Mouse (Mus musculus): ENCODE measurements around the gene Ppp6c.
A peak's percentile ranks its signal among the peaks of the same experiment; 100 is the strongest.
"Not testable (repeated sequence)": the region's sequence is repeated elsewhere in the genome, so short reads cannot be mapped to it uniquely, and the experiment has no call there.

The Ppp6c gene

DNA sequence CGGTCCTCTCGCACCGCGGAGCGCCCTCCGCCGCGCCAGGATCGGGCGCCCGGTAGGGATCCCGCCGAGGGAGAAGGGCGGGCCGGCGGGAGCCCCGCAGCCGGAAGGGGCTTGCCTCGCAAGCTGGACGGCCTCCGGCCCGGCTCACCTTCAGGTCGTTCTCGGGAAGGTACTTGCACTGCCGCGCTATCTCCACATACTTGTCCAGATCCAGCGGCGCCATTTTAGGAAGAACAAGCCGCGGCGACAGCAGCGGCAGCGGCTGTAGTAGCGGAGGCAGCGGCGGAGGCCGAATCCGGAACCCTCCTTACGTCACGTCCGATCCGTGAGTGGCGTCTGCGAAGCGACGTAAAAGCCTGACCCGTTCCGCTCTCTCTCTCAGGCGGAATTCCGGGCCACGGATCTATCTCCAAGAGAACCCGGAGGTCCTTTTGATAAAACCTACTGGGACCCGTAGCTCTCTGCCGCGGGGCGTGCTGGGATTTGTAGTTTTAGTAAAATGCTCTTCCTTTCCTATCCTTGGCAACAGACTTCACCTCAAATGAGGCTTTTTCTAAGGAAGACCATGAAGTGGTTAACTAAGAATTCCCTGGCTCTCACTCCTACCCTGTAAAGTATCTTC lies at the start of gene Ppp6c:
TSS of gene Ppp6c (minus strand) at position 433 of the 622 bp plus-strand sequence.
- peak; percentile 89 to 93 for DNase-seq

DNA sequence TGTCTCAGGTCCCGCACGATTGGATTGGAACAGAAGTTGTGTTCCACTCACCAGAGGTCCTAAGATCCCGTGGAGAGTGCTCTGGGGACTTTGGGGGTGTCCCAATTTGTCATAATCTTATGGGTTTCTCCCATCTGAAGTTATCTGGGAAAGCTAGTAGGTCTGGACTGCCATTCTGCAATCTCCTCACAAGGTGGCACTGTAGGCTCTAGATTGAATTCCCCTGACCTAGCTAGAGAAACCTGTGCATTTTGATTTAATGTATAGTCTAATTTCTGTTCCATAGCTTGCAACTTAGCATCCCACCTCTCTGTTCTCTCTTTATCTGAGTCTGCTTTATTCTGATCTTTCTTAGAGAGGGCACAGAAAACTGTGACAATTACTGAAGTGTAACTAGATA lies 42.1 kb upstream of the Ppp6c start:
- DNase-seq, result peak; percentile 44 to 45

DNA sequence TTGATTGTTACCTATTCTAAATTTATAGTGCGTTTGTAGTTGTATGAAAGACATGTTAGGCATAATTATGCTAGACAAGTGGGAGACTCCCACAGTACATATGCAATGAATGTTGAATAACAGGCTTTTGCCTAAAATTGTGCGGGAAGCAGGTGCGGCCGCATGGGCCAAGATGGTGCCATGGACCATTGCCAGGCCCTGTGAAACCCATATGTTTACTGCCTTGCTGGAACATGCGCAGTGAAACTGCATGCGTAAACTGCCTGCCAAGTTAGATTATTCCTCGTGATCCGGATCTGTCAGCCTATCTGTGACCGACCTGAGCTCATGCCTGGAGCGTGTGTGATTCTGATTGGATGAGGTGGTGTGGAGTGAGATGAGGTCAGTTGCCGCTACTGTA lies 26.0 kb upstream of the Ppp6c start:
- DNase-seq, result not testable (repeated sequence)

DNA sequence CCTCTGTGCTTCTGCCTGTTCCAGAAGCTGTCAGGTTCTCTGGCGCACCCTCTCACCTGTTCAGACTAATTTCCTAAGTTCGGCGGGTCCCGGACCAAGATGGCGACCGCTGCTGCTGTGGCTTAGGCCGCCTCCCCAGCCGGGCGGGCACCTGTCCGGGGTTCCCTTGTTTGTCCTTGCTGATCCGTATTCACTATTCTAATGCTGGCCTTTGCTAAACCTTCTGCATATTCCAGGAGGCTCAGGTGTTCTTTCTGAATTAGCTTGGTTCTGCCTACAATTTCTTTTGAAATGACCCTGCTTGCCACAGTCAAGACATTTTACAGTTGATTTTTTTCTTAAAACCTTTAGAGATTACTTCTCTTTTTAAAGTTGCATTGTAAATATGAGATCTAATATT lies 20.6 kb upstream of the Ppp6c start:
- not testable (repeated sequence) for DNase-seq

DNA sequence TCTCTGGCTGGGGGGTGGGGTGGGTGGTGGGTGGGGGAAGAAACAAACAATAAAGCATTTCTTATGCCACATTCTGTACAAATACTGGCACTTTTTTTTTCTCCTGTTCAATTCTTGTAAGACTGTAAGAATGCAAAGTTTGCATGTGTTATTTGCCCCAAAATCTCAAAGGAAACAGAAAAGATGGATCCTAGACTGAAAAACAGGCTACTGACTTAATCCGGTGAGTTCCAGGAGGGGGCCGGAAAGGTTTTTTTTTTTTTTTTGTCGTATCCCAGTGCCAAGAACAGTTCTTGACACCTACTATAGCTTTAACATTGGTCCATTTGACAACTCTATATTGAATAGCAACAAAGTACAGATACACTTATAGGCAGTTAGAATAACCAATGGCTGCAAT lies 480 bp upstream of the Ppp6c start:
- DNase-seq, result no peak

DNA sequence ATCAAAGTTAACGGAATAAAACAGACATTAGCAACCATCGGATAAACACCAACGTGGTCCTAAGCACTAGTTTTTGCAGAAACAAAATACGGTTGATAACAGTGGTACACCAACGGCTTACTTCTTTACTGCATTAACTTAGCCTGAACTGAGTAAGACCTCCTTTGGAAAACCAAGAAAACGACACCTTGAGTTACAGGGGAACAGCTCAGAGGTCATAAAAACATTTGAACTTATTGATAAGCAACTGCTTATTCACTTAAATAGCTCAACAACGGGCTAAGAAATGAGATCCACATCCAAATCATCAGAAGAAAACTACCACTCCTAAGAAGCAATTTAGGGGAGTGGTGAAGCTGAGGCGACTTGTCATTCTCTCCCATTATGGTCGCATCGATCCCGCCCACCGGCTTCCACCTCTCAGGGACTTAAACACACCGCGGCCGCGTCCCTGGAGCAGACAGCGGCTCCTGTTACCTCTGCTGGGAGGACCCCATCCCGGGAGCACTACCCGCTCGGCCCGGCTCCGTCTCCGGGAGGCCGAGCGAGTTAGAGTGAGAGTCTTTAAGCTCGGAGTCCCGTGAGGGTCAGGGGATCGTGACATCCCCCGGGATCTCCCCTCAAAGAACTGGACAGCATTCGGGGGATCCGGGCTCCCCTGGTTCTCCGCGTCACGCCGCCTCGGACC lies 776 bp downstream of the Ppp6c start:
- peak in 1 of 2 experiments; percentile 59 for DNase-seq

DNA sequence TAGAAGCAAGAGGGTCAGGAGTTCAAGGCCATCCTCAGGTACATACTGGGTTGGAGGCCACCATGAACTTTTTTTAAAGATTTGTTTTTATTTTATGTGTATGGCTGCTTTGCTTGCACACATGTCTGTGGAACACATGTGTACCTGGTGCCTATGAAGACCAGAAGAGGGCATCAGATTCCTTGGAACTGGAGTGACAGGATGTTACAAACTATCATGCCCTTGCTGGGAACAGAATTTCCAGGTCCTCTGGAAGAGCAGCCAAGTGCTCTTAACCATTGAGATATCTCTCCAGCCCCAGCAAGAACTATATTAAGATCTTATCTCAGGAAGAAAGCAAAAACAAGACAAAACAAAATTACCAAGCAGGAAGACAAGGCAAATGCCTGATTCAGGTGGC lies 1.6 kb downstream of the Ppp6c start:
- no peak for DNase-seq

DNA sequence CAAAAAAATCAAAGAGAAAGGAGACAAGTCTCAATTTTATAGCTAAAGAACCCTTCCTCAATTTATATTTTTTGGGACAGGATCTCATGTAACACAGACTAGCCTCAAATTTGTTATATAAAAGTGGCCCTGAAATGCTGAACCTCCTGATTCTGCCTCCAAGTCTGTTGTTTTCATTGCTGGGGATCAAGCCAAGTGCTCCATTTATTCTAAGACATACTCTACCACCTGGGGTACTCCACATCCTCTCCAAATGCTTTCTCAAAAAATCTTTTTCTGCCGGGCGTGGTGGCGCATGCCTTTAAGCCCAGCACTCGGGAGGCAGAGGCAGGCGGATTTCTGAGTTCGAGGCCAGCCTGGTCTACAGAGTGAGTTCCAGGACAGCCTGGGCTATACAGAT lies 6.2 kb downstream of the Ppp6c start:
- DNase-seq, result no peak

DNA sequence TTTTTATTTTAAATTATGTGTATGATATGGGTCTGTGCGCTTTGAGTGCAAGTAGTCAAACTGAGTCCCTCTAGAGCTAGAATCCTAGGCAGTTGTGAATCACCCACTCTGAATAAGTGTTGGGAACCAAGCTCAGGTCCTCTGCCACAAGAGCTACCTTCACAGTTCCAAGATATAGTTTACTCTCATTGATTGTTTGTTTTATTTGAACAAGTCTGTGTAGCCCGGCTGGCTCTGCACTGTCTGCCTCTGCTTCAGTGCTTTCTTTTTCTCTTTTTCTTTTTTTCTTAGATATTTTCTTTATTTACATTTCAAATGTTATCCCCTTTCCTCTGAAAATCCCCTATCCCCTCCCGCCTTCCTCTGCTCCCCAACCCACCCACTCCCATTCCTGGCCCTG lies 7.2 kb downstream of the Ppp6c start:
- no peak for DNase-seq

DNA sequence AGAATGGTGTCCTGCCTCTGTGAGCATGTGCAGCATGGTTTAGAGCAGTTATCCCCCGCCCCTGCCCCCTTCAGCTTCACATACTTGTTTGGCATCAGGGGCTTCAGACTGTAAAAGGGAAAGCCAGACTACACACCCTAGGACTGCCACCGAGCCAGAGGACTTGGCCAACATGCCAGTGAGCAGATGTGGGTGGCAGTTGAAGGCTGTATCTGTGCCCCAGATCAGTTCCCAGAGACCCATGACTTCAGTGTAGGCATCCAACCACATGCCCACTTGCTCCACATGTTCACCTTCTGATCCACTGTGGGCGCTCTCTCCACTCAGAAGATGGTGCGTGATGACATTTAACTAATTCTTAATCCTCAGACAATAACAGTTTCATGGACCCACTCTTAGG lies 9.1 kb downstream of the Ppp6c start:
- no peak for DNase-seq

DNA sequence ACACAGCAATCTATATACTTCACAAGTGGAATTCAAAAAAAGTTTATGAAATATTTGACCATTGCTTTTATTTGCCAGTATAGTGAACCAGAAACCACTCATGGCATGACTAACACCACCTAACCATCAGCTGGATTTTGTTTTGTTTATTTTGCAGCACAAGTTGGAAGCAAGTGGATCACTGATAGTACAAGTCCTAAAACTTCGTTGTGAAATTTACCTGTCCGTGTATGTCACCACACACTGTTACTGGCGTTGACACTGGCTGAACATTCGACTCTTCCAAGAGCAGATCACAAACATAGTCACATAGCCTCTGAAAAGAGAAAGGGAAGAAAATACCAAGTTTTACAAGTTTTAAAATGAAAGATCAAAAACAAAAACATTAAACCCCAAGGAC lies 15.5 kb downstream of the Ppp6c start:
- DNase-seq, result no peak

DNA sequence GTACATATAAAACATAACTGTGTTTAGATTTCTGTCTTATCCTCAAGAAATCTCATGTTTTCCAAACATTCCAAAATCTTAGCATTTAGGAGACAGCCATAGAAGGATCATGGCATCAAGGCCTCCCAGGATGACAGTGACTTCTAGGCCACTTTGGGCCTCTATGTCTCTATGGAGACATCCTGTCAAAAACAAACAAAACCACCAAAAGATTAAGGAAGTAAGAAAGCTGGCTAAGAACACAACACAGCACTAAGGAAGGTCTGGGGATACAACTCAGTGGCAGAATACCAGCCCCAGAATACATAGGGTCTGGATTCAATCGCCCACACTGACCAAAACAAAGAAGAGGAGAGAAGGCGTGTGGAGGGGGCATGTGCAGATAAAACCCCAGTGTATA lies 22.9 kb downstream of the Ppp6c start:
- DNase-seq, result no peak

DNA sequence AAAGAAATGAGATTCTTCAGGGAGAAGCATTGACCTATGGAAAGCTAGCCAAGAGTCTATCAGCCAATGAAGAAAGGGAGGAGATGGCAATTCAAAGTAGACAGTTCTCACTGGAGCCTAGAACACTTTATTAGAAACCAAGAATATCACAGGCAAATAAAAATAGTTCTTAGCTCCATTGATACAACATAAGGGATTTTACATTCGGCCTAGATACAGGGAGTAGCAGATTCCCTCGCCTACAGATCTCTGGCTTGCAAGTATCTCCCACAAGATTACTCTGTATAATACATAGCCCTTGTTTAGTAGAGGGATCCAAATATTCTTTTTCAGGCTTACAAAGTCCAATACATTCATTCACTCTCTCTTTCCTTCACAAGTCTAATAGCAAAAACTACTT lies 31.4 kb downstream of the Ppp6c start:
- no peak for DNase-seq

DNA sequence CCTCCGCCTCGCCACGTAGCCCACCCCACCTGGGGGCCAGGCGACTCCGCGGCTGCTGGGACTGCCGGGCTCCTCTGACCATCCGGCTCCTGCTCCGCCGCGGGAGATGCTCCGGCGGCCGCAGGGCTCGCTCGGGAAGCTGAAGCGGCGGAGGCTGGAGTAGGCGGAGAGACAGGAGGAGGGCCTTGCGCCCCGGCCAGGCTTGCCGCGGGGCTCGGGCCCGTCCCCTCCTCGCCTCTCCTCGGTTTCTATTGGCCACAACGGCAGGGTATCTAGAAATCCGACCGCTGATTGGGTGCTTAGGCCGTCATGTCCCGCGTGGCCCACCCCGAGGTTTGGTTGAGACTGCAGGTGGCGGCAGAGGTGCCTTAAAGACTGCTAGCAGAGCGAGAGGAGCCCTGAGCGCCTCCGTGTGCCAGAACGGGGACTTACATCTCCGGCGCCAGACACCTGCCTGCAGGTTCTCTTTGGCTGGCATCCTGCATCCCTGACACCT lies 35.6 kb downstream of the Ppp6c start, which contains the start of gene Scai:
TSS of gene Scai (minus strand) at position 174 of the 496 bp plus-strand sequence.
- peak; percentile 94 to 97 for DNase-seq

DNA sequence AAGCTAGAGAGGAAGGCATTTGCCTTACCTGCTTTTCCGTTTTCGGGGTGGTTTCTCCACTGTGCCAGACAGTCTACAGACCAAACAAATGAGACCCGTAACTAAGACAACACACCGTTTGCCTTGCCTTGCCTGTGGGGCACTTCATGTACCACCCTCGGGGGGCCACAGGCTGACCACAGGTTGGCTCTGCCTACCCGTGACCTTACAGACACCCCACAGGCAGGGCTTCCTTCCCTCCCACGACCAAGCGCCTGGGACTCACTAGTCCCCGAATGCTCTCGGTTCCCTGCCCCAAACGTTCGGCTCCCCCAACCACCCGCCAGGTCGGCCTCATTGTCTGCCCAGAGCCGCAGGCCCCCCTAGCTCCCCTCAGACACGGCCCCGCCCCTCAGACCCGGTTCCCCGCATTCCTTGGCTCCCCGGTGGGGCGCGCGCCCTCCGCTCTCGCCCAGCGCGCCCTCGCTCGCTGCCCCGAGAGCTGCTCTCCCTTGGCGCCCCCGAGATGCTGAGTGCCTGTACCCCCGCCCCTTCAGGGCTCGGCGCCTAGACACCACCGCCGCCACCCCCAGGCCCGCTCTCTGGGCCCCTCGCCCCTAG lies 36.2 kb downstream of the Ppp6c start:
- DNase-seq, result peak in 1 of 2 experiments; percentile 55

DNA sequence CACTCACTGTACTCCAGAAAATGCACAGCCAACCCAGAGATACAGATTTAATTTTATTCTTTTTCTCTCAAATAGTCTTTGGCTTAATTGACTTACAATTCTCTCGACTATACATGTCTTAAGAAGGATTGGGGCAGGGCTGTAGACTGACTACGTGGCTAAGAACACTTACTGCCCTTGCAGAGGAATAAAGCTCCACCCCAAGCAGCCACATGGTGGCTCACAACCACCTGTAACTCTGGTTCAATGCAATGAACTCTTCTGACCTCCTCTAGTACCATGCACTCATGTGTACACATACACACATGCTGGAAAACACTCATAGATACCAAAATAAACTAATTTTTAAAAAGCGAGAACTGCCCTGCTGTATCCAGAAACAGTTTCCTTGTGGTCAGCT lies 40.3 kb downstream of the Ppp6c start:
- peak in 1 of 2 experiments; percentile 7 for DNase-seq

DNA sequence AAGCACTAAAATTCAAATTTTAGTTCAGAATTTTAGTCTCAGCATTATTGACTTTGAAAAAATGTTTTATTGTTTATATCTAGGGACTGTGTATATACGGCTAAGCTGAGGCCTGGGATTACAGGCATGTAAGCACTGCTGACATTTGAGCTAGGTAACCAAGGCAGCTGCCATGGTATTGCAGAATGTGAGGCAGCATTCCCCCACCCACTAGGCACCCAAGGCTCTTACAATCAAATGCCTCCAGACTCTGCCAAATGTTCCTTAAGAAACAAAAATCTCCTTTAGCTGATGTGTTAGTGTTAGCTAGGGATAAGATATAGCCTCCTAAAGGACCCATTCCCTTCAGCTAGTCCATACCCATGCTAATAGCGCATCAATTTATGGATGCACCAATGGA lies 42.7 kb downstream of the Ppp6c start:
- DNase-seq, result no peak

DNA sequence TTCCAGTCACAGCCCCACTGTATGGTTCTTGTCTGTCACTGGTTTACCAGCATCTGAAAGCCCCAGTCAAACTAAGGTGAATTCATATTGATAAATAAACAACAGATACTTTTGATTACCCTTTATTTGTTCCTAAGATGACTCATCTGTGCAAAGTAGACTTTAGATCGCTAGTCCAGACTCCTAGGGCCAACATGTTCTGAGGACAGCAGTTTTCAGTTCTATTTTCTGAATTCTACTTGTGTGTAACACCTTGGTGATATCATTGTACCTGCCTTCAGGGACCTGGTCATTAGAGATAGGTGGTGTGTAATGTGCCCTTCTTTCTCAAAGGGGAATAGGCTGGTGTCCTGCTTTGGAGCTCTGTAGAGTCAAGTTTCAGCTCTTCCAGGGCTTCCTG lies 65.3 kb downstream of the Ppp6c start:
- DNase-seq, result no peak

DNA sequence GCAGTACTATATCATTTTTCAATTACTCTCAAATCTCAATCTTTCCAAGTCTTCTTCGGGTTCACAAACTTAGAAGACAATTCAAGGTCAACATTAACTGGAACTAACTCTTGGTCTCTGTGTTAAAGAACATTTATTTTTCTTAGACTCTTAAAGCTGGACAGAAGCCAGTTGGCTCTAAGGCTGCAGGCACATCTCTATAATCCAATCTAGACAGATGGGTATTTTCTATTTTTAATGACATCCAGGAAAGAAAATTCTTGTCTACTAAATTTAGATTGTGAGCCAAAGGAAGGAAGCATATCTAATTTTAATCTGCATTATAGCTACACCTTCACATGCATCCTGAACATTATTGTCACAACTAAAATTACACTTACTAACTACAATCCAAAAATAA lies 68.3 kb downstream of the Ppp6c start:
- DNase-seq, result no peak

DNA sequence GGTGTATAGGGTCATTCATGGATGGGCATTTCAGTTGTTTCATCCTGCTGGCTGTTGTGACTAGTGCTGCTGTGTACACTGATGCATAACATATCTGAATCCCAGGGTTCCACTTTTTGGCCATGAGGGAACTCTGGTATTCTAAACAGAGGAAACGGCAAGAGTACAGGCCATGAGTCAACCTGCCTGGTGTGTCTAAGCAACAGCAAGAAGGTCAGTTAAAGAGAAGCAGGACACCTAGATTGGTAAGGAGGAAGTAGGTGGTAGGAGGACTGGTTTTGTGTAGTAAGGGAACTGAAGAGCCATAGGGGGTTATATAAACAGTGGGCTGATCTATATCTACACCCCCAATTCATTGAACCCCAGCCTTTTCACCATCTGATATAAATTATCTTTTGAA lies 69.4 kb downstream of the Ppp6c start:
- DNase-seq, result peak in 1 of 2 experiments; percentile 4

DNA sequence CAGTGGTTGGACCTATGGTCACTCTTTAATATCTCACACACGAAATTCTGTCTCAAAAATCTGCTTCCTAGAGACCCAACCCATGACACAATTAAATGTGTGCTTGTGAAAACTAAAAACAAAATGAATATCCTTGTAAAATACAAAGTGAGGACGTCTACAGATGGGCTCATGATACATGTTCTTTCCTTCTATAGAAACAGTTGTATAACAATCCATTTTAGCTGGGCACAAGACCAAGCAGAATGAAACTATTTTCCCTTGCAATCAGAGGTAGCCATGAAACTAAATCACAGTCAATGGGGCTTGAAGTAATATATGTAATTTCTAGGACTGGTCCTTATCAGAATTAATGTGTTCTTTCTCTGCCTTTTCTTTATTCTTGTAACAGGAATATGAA lies 75.3 kb downstream of the Ppp6c start:
- DNase-seq, result no peak

DNA sequence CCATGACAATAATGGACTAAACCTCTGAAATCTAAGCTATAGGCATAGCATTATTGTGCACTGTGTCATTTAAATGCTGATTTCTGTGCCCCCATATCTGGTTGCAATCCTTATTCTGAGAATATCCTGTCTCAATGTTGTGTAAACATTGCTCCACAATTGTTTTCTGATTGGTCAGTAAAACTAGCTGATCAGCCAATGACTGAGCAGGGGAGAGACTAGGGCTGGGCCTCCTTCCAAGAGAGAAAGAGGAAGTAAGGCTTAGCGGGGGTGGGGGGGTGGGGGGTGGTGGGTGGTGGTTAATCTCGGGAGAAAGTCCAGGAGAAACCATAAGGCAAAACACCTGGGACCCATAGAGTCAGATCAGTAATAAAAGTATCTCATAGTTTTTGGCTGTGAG lies 78.2 kb downstream of the Ppp6c start:
- peak in 1 of 2 experiments; percentile 4 for DNase-seq

DNA sequence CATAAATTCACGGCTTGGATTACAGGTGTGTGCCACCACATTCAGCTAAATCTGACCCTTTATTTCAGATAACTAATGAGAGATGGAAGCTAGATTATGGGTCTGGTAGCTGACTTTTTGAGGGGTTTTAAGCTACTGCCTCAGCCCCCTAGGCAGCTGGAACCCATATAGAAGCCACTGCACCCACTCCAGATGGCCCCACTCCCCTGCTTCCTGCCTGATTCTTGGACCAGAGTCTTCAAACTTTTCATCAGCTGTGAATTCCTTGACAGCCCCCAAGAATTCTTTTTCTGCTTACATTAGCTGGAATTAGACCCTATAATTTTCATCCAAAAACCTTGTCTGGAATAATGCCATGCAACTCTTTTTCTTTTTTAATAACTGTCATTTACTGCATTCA lies 79.8 kb downstream of the Ppp6c start:
- no peak for DNase-seq
